Mouse (Mus musculus) Patski (cell line): ENCODE measurements around the gene Abhd17c. TPM values are rescaled to one million over a fixed set of nuclear protein-coding genes. Genes with fewer than 3 reads are reported as not detected.

ENCODE experiments used
- ATAC-seq: fragments of 100-300 bp; one replicate; pipeline ENCODE4 v1.8.0; 2021
- CTCF ChIA-PET: fragments of 350-600 bp; sonication (Branson Sonifier 250); formaldehyde crosslinking; loops from one replicate; lab custom pipeline; 2022; ENCODE audit warnings: inconsistent platforms; lab: Charles Lee
- POLR2A ChIA-PET: fragments of 350-600 bp; sonication (Branson Sonifier 250); formaldehyde crosslinking; loops from one replicate; lab custom pipeline; 2022; ENCODE audit warnings: antibody characterized with exemption, inconsistent platforms; lab: Charles Lee
- DNase-seq: peaks from one replicate; pipeline ENCODE4 v3.0.0-alpha.2; 2011; ENCODE audit warnings: low read depth, low spot score
- H3K27me3 ChIP-seq: fragments of 371-371 bp; one replicate; pipeline ENCODE4 v1.5.1; 2021
- CTCF ChIP-seq: fragments of 100-300 bp; IDR thresholded peaks from one replicate; pipeline ENCODE4 v1.5.1; 2021
- in situ Hi-C: fragments of 300-500 bp; cut with MboI; formaldehyde crosslinking; loops from 3 replicates; pipeline ENCODE4 v1.11.1; 2018; ENCODE audit warnings: low pct_unique_long_range_greater_than_20kb, mixed read lengths
- polyA plus RNA-seq: library from polyadenylated mRNA; unstranded; gene quantifications from one replicate; pipeline ENCODE4 v1.2.3, GENCODE M21; 2021

Gene Abhd17c
- polyA plus RNA-seq, 1 experiment from 2014 or later, result 77.6 TPM

- no peak for TF ChIP-seq CTCF
- in situ Hi-C loops, result no loop called here
- DNase-seq (no peak), ATAC-seq (no peak)
- ChIA-PET CTCF (interaction anchor here (1.5 kb wide), 1 partner anchor 10 kb away, joined by 5 read pairs; no protein-coding TSS in a partner anchor), POLR2A (no interaction called here)
- H3K27me3 ChIP-seq, result no peaks in the 10 kb centered on the region
Measured at GRCm38 (mm10) chr7:84173394-84173793, 21.7 kb upstream of the Abhd17c start.

DNA sequence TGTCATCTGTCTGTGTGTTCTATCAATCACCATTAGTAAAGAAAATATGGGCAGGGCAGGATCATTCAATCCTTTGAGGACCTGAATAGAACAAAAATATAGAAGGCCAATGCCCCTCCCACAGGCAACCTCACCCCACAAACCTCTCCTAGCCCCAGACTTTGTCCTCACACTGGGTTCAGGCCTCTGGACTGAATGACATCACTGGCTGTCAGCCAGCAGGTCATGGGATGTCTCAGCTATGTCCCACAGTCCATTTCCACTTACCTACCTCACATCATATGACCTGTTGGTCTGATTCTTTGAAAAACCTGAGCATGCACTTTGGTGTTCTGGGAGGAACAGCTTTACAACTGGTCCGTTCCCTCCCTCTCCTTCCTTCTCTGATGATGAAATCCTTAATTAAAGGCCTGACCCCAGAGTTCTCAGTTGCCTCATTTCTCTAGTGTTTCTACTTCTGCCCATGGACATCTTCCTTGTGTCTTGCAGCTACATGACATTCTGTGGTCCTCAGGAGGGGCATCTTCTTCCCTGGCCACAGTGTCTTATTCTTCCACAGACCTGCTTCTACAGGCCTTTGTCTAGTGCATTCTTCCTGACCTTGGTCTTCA, 19.6 kb upstream of the Abhd17c start:
- DNase-seq (no peak), ATAC-seq (no peak)
- in situ Hi-C loops, result no loop called here
- ChIA-PET CTCF (interaction anchor here (0.9 kb wide), 1 partner anchor 13 kb away, joined by 3 read pairs; no protein-coding TSS in a partner anchor), POLR2A (no interaction called here)
- TF ChIP-seq CTCF, result no peak
- H3K27me3 ChIP-seq, result no peaks in the 10 kb centered on the region

DNA sequence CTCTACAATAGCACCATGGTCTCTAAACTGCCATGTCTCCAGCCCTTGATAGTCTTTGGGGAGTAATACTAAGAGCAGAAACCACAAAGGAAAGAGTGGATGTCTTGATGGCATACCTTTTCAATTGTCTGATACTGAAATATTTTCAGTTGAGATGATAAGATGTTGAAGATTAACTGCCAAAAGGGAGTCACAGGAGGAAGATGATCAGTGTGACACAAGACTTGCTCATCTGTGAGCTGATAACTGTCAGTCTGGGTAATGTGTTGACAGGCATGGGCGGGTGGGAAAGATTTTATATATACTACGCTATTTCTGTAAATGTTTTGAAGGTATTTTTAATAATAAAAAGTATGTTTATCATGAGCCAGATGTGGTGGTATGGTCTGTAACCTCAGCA, 16.7 kb upstream of the Abhd17c start:
- DNase-seq, result no peak
- in situ Hi-C loops, result no loop called here
- ChIA-PET CTCF (no interaction called here), POLR2A (no interaction called here)
- no peaks in the 10 kb centered on the region for H3K27me3 ChIP-seq
- ATAC-seq, result no peak
- no peak for TF ChIP-seq CTCF

DNA sequence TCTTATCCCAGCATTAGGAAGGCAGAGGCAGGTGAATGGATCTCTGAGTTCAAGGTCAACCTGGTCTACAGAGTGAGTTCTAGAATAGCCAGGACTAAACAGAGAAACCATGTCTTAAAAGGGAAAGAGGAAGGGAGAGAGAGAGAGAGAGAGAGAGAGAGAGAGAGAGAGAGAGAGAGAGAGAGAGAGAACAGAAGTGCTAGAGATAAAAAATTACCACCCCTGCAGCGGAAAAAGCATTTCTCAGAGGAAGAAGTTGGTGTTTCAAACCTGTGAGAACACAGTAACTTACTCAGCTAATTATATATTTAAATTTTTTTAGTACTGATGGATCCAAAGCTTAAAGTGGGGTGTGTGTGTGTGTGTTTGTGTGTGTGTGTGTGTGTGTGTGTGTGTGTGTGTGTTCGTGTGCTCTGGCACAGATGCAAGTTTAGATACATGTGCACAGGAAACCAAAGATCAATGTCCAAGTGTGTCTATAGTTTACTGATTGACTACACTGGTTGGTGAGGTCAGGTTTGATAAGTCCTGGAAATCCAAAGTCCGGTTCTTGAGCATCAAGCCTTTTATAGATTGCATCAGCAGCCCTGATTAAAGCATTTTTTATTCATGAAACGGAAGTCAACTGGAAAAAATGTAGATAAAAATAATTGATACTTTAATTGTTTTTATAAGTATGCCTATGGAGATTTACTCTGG, 15.2 kb upstream of the Abhd17c start:
- TF ChIP-seq CTCF, result no peak
- ChIA-PET CTCF (no interaction called here), POLR2A (interaction anchor here (0.9 kb wide), 1 partner anchor 20 kb away, joined by 3 read pairs; no protein-coding TSS in a partner anchor)
- no peak for DNase-seq
- no peaks in the 10 kb centered on the region for H3K27me3 ChIP-seq
- in situ Hi-C loops, result no loop called here
- ATAC-seq, result no peak

DNA sequence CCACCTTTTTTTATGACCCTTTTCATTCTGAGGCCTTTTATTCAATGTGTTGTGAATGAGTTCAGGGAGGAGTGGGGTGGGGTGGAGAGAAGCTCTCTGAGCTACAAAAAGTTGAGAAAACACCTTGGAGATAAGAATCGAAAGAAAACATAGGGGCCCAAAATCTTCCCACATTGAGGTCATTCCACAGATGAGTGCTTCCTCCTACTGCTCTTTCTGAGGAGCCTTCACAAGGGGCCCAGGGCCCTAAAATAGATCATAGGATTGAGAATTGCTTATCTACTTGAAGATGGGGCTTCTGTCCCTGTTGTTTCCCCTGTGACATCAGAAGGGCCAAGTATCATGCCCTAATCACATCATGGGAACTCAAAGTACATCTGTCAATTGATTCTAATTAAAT, 14.3 kb upstream of the Abhd17c start:
- CTCF ChIA-PET, result no interaction called here
- no peak for TF ChIP-seq CTCF
- ATAC-seq, result no peak
- POLR2A ChIA-PET, result interaction anchor here (0.9 kb wide), 1 partner anchor 21 kb away, joined by 3 read pairs; no protein-coding TSS in a partner anchor
- H3K27me3 ChIP-seq, result no peaks in the 10 kb centered on the region
- no peak for DNase-seq
- in situ Hi-C loops, result no loop called here

GRCm38 (mm10) chr7:84165288-84165687, 13.6 kb upstream of the Abhd17c start:
- ChIA-PET POLR2A (no interaction called here), CTCF (no interaction called here)
- no peak for ATAC-seq
- H3K27me3 ChIP-seq, result no peaks in the 10 kb centered on the region
- TF ChIP-seq CTCF, result no peak
- DNase-seq, result no peak
- in situ Hi-C loops, result no loop called here

DNA sequence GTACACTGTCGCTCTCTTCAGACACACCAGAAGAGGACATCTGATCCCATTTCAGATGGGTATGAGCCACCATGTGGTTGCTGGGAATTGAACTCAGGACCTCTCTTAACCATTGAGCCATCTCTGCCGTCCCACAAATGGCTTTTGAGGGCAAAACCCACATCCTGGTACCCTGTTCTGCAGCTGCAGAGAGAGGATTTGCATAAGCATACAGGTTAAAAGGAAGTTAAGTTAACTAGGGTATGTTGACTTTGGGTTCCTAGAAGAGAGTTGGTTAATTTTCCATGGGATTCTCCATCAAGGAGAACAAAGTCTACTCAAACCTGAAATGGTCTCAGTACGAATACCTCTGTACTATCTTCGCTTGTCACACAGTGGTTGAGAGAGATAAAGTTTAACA, 13.2 kb upstream of the Abhd17c start:
- POLR2A ChIA-PET, result no interaction called here
- H3K27me3 ChIP-seq, result no peaks in the 10 kb centered on the region
- in situ Hi-C loops, result no loop called here
- no peak for TF ChIP-seq CTCF
- DNase-seq, result no peak
- no peak for ATAC-seq
- CTCF ChIA-PET, result no interaction called here

- CTCF ChIA-PET, result interaction anchor here (1.2 kb wide), 1 partner anchor 10 kb away, joined by 4 read pairs; no protein-coding TSS in a partner anchor
- no peaks in the 10 kb centered on the region for H3K27me3 ChIP-seq
- in situ Hi-C loops, result no loop called here
- POLR2A ChIA-PET, result no interaction called here
- ATAC-seq (no peak), DNase-seq (no peak)
- no peak for TF ChIP-seq CTCF
Measured at GRCm38 (mm10) chr7:84164419-84164818, 12.7 kb upstream of the Abhd17c start.

- DNase-seq (no peak), ATAC-seq (no peak)
- no peaks in the 10 kb centered on the region for H3K27me3 ChIP-seq
- POLR2A ChIA-PET, result no interaction called here
- TF ChIP-seq CTCF, result no peak
- CTCF ChIA-PET, result interaction anchor here (1.2 kb wide), 1 partner anchor 9 kb away, joined by 4 read pairs; no protein-coding TSS in a partner anchor
- in situ Hi-C loops, result no loop called here
Measured at GRCm38 (mm10) chr7:84163585-84163984, 11.9 kb upstream of the Abhd17c start.

DNA sequence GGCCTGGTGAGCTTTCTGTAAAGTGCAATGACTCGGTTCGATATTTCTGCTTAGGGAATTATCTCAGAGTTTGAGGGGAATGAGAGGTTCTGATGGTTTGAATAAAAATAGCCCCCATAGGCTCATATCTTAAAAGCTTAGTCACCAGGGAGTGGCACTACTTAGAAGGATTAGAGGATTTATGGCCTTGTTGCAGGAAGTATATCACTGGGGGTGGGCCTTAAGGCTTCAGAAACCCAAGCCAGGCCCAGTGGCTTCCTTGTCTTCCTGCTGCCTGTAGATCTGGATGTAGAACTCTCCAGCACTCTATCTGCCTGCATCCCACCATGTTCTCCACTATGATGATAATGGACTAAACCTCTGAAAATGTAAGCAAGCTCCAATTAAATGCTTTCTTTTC, 7.7 kb upstream of the Abhd17c start:
- no peak for ATAC-seq
- in situ Hi-C loops, result no loop called here
- no peaks in the 10 kb centered on the region for H3K27me3 ChIP-seq
- CTCF ChIA-PET, result no interaction called here
- no peak for TF ChIP-seq CTCF
- POLR2A ChIA-PET, result no interaction called here
- no peak for DNase-seq

- H3K27me3 ChIP-seq, result no peaks in the 10 kb centered on the region
- no peak for ATAC-seq
- in situ Hi-C loops, result no loop called here
- TF ChIP-seq CTCF, result no peak
- DNase-seq, result no peak
- POLR2A ChIA-PET, result no interaction called here
- CTCF ChIA-PET, result no interaction called here
Measured at GRCm38 (mm10) chr7:84153821-84154220, 2.1 kb upstream of the Abhd17c start.
